Mouse (Mus musculus) myocyte (in vitro differentiated cells): Measurements from ENCODE around the gene Tvp23b. TPM values are rescaled to one million over a fixed set of nuclear protein-coding genes. Genes with fewer than 3 reads are reported as not detected.
A peak's percentile ranks its signal among the peaks of the same experiment; 100 is the strongest.

Source experiments
- H3K27me3 ChIP-seq: one replicate; pipeline ENCODE4 v1.6.1; 2011; ENCODE audit not compliant: control insufficient read depth, insufficient read depth, insufficient read length
- H3K36me3 ChIP-seq: one replicate; pipeline ENCODE4 v1.6.1; 2011; ENCODE audit not compliant: control insufficient read depth, insufficient read depth
- H3K4me2 ChIP-seq: one replicate; pipeline ENCODE4 v1.6.1; 2011; ENCODE audit warnings: low read depth, control low read depth
- H3K4me3 ChIP-seq: one replicate; pipeline ENCODE4 v1.5.1; 2011; ENCODE audit warnings: mild to moderate bottlenecking, control low read depth, moderate library complexity
- H3K79me2 ChIP-seq: one replicate; pipeline ENCODE4 v1.6.1; 2011; ENCODE audit not compliant: control insufficient read depth, insufficient read depth
- H3ac ChIP-seq: one replicate; pipeline ENCODE4 v1.6.1; 2011; ENCODE audit not compliant: control insufficient read depth, insufficient read length
- CEBPB ChIP-seq: IDR thresholded peaks from 2 replicates; pipeline ENCODE4 v1.6.1; 2011; ENCODE audit warnings: mild to moderate bottlenecking, moderate library complexity; ENCODE audit not compliant: poor library complexity, insufficient read depth, severe bottlenecking
- E2F4 ChIP-seq: IDR thresholded peaks from one replicate; pipeline ENCODE4 v1.6.1; 2011; ENCODE audit warnings: mild to moderate bottlenecking, control low read depth, moderate library complexity; ENCODE audit not compliant: insufficient read depth
- MAX ChIP-seq: IDR thresholded peaks from one replicate; pipeline ENCODE4 v1.6.1; 2011; ENCODE audit warnings: low read depth, mild to moderate bottlenecking, control low read depth
- MYOD1 ChIP-seq, 3 experiments: IDR thresholded peaks; one replicate each; pipeline ENCODE4 v1.6.1; 2011; ENCODE audit warnings: control low read depth in 2 of 3, low read depth in 2 of 3, mild to moderate bottlenecking in 2 of 3, moderate library complexity in 1 of 3; ENCODE audit not compliant: insufficient read length in 2 of 3, control insufficient read depth in 1 of 3
- MYOG ChIP-seq, 3 experiments: IDR thresholded peaks; one replicate each; pipeline ENCODE4 v1.6.1; 2011; ENCODE audit warnings: control low read depth in 2 of 3, low read depth in 2 of 3, mild to moderate bottlenecking in 2 of 3; ENCODE audit not compliant: insufficient read length in 2 of 3, control insufficient read depth in 1 of 3, insufficient read depth in 1 of 3
- POLR2A ChIP-seq: IDR thresholded peaks from one replicate; pipeline ENCODE4 v1.6.1; 2011; ENCODE audit warnings: low read depth, mild to moderate bottlenecking, control low read depth, moderate library complexity; ENCODE audit not compliant: insufficient read length
- POLR2AphosphoS2 ChIP-seq: IDR thresholded peaks from one replicate; pipeline ENCODE4 v1.6.1; 2011; ENCODE audit warnings: low read depth, control low read depth; ENCODE audit not compliant: insufficient read length
- SRF ChIP-seq: IDR thresholded peaks from one replicate; pipeline ENCODE4 v1.6.1; 2011; ENCODE audit warnings: low read depth; ENCODE audit not compliant: control insufficient read depth, insufficient read length
- TCF12 ChIP-seq: IDR thresholded peaks from one replicate; pipeline ENCODE4 v1.6.1; 2011; ENCODE audit warnings: mild to moderate bottlenecking, control low read depth; ENCODE audit not compliant: poor library complexity, insufficient read depth, severe bottlenecking
- TCF3 ChIP-seq: IDR thresholded peaks from one replicate; pipeline ENCODE4 v1.6.1; 2011; ENCODE audit warnings: low read depth, control low read depth; ENCODE audit not compliant: insufficient read length
- USF1 ChIP-seq: IDR thresholded peaks from one replicate; pipeline ENCODE4 v1.6.1; 2011; ENCODE audit warnings: low read depth, mild to moderate bottlenecking, control low read depth, moderate library complexity
- polyA plus RNA-seq: library from polyadenylated mRNA; unstranded; fragments of >200 nt; fragmentation: generic; extraction: Trizol; gene quantifications from one replicate; pipeline ENCODE4 v1.2.1, GENCODE M21; 2012; ENCODE audit warnings: missing spikeins

The Tvp23b gene
- polyA plus RNA-seq, 1 experiment: 18.2 TPM

DNA sequence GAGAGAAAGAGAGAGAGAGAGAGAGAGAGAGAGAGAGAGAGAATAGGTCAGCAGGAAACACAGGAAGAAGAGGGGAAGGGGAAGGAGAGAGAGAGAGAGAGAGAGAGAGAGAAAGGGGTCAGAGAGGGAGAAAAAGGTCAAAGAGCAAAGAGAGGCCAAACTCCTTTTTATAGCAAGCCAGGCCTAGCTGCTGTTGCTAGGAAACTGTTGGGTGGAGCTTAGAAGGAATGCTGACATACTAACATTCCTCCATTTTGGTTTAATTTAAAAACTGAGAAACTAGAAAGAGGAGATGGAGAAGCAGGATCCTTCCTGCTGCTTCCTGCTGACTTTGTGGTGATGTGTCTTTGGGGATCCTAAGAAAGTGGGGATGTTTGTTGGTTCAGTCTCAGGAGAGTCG is 3.6 kb upstream of the Tvp23b start:
- no peak overlapping the region for H3ac ChIP-seq
- no peaks in the 10 kb centered on the region for H3K36me3 ChIP-seq
- H3K4me2 ChIP-seq: no peak overlapping the region
- H3K4me3 ChIP-seq: no peak overlapping the region
- TF ChIP-seq POLR2A: no peak
- no peaks in the 10 kb centered on the region for H3K27me3 ChIP-seq
- peaks cover 12% of the 10 kb centered on the region for H3K79me2 ChIP-seq

DNA sequence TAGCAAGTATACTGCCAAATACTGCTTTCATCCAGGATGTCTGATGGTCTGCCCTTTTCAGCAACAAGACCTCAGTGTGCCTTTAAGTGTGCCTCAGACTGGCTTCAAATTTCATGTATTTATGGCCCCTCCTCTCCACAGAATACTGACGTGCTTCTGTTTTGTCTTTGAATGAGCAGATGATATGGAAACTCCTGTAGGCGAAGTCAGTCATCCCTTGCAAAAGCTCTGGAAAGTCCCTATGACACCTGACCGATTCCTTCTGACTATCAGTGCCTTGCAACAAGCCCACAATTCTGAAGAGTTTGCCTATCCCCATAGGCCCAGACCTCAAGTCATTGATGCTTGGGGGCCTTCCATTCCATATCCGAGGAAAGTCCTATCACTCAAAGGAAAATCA is 2.8 kb upstream of the Tvp23b start:
- H3K27me3 ChIP-seq: no peaks in the 10 kb centered on the region
- H3K36me3 ChIP-seq: no peaks in the 10 kb centered on the region
- H3K4me3 ChIP-seq: no peak overlapping the region
- no peak for TF ChIP-seq MYOD1 (IDR thresholded peaks at IDR 0.05; ENCODE audit: control insufficient read depth in 1 of 3, insufficient read length in 2 of 3, low read depth in 2 of 3)
- no peak for TF ChIP-seq TCF3
- TF ChIP-seq MAX: no peak
- TF ChIP-seq POLR2A: no peak
- TF ChIP-seq POLR2AphosphoS2: no peak
- no peak for TF ChIP-seq CEBPB
- no peak for TF ChIP-seq MYOG (IDR thresholded peaks at IDR 0.05; ENCODE audit: control insufficient read depth in 1 of 3, insufficient read depth in 1 of 3, insufficient read length in 2 of 3, low read depth in 2 of 3)
- no peak overlapping the region for H3ac ChIP-seq
- H3K79me2 ChIP-seq: peaks cover 17% of the 10 kb centered on the region
- H3K4me2 ChIP-seq: no peak overlapping the region

DNA sequence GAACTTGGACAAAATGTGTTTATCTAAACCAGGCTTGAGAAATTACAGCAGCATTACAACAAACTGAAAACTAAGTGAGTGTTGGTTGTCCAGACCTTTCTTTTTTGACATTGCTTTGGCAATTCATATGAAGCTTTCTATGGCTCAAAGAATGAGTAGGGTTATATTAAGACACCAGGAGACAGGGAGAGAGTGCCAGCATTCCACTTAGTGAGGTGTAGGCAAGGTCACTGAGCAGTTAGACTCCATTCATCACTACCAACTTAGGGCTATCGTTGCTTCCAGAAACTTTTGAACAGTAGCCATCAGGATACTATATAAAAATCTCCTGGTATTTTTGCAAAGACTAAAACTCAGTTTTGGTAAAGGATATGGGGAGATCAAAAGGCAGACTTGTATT is 1.9 kb upstream of the Tvp23b start:
- TF ChIP-seq POLR2A: no peak
- TF ChIP-seq MAX: no peak
- no peak for TF ChIP-seq SRF
- no peak for TF ChIP-seq MYOD1 (IDR thresholded peaks at IDR 0.05; ENCODE audit: control insufficient read depth in 1 of 3, insufficient read length in 2 of 3, low read depth in 2 of 3)
- TF ChIP-seq MYOG (IDR thresholded peaks at IDR 0.05; ENCODE audit: control insufficient read depth in 1 of 3, insufficient read depth in 1 of 3, insufficient read length in 2 of 3, low read depth in 2 of 3): no peak
- no peak for TF ChIP-seq USF1
- TF ChIP-seq POLR2AphosphoS2: no peak
- no peak for TF ChIP-seq TCF12
- TF ChIP-seq TCF3: no peak
- no peak overlapping the region for H3ac ChIP-seq
- H3K79me2 ChIP-seq: peaks cover 17% of the 10 kb centered on the region

DNA sequence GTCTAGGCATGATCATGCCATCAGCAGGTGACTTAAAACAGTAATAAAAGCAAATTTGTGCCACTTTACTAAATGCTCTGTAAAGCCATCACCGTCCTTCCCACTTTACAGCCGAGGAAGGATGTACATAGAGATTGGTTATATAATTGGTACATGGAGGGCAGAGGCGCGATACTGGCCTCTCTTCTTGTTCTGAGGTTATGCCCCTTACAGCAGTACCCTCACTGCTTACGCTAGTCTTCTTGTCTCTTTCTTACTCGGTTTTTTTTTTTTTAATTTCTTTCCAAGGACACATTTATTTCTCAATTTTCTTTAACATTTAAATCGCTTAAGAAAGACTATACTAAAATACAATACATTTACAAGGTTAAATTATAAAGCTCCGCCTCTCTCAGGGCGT is 527 bp upstream of the Tvp23b start:
- H3K27me3 ChIP-seq: no peaks in the 10 kb centered on the region
- TF ChIP-seq TCF12: no peak
- no peak for TF ChIP-seq POLR2A
- no peak for TF ChIP-seq E2F4
- TF ChIP-seq USF1: no peak
- TF ChIP-seq MYOG (IDR thresholded peaks at IDR 0.05; ENCODE audit: control insufficient read depth in 1 of 3, insufficient read depth in 1 of 3, insufficient read length in 2 of 3, low read depth in 2 of 3): no peak
- TF ChIP-seq MAX: no peak
- H3K4me2 ChIP-seq: peak overlapping the region; percentile 48
- peak overlapping the region; percentile 67 for H3K4me3 ChIP-seq
- H3ac ChIP-seq: no peak overlapping the region
- H3K36me3 ChIP-seq: peaks cover 5% of the 10 kb centered on the region
- peaks cover 17% of the 10 kb centered on the region for H3K79me2 ChIP-seq

More for the DNA sequence above, 1.9 kb upstream of the Tvp23b start:
- Histone ChIP-seq H3K4me2 (no peak overlapping the region), H3K36me3 (peaks cover 5% of the 10 kb centered on the region), H3K4me3 (no peak overlapping the region), H3K27me3 (no peaks in the 10 kb centered on the region)

DNA sequence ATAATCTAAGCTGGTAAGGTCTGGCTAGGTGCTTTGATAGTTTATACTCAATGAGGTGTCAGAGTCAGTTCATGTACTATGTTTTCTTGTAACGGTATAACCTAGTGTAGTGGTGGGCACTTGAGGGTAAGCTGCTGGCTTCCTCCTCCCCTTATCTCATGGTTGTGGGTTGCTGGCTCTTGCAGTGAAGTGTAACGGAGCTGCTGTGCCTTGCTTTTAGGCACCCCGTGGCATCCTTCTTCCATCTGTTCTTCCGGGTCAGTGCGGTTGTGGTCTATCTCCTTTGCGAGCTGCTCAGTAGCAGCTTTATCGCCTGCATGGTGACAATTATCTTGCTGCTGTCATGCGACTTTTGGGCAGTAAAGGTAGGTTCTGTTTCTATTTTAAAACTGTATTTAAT is 4.2 kb downstream of the Tvp23b start:
- Histone ChIP-seq H3K36me3 (peaks cover 15% of the 10 kb centered on the region), H3K27me3 (no peaks in the 10 kb centered on the region), H3K4me3 (no peak overlapping the region), H3K4me2 (no peak overlapping the region), H3ac (no peak overlapping the region), H3K79me2 (peaks cover 17% of the 10 kb centered on the region)
- no peak for TF ChIP-seq MYOD1 (IDR thresholded peaks at IDR 0.05; ENCODE audit: control insufficient read depth in 1 of 3, insufficient read length in 2 of 3, low read depth in 2 of 3)

DNA sequence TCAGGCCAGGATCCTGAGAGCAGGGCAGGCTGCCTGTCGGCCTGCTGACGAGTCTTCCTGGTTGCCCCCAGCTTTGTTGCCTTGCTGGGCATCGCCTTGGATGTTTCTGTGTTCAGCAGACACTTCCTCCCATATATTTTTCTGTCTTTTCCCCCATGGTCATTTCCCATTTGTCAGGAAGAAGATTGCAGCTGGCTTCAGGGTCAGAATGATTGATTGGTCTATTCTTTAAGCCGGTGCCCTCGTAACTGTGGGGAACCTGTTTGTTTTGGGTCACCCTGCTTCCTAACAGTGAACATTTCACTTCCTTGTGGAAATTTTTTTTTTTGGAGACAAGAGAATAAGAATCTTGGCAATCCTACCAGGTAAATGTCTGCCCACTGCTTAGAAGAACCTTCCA is 6.1 kb downstream of the Tvp23b start:
- Histone ChIP-seq H3K79me2 (peaks cover 9% of the 10 kb centered on the region), H3K4me3 (no peak overlapping the region), H3K36me3 (peaks cover 21% of the 10 kb centered on the region), H3K27me3 (no peaks in the 10 kb centered on the region), H3K4me2 (no peak overlapping the region), H3ac (no peak overlapping the region)
- no peak for TF ChIP-seq MAX
- TF ChIP-seq POLR2A: no peak
- TF ChIP-seq USF1: no peak
